Mouse (Mus musculus) CH12.LX (cell line): ENCODE measurements around the gene C8a. TPM values are rescaled to one million over a fixed set of nuclear protein-coding genes. Genes with fewer than 3 reads are reported as not detected.

Source experiments
- DNase-seq: peaks from one replicate; pipeline ENCODE4 v3.0.0-alpha.2; 2013; ENCODE audit errors: extremely low read depth
- H3K27ac ChIP-seq: 2 replicates; pipeline ENCODE4 v1.5.1; 2012; ENCODE audit warnings: low read depth, mild to moderate bottlenecking, control low read depth, moderate library complexity; ENCODE audit not compliant: insufficient read depth
- H3K27me3 ChIP-seq: replicated peaks from 2 replicates; pipeline ENCODE3; 2012; ENCODE audit warnings: inconsistent platforms
- H3K36me3 ChIP-seq, 2 experiments: replicated peaks in 1 of 2; 2 replicates each; pipeline versions ENCODE3 to v1.6.1; 2012; ENCODE audit warnings: inconsistent platforms in 1 of 2, low read length in 1 of 2, mild to moderate bottlenecking in 1 of 2, mixed read lengths in 1 of 2, moderate library complexity in 1 of 2; ENCODE audit not compliant: control insufficient read depth in 1 of 2, insufficient read depth in 1 of 2
- H3K4me1 ChIP-seq, 2 experiments: 2 replicates each; pipeline ENCODE4 v1.6.1; 2012; ENCODE audit warnings: inconsistent platforms in 1 of 2, moderate library complexity in 1 of 2; ENCODE audit not compliant: insufficient read depth in 2 of 2, control insufficient read depth in 1 of 2
- H3K4me2 ChIP-seq: 2 replicates; pipeline ENCODE4 v1.6.1; 2012; ENCODE audit warnings: low read depth, mild to moderate bottlenecking, control low read depth; ENCODE audit not compliant: poor library complexity, insufficient read depth, severe bottlenecking
- H3K4me3 ChIP-seq, 3 experiments: fragments of 150-350 bp in 1 of 3; sonication (generic) in 1 of 3; replicated peaks in 1 of 3; 2 replicates each; pipeline versions ENCODE3 to v1.5.1; 2011 to 2012; ENCODE audit warnings: low read depth in 2 of 3, low read length in 2 of 3, mild to moderate bottlenecking in 2 of 3, moderate library complexity in 2 of 3, control low read depth in 1 of 3, improper control_type of control experiment in 1 of 3, inconsistent platforms in 1 of 3, mixed read lengths in 1 of 3; ENCODE audit not compliant: poor library complexity in 1 of 3
- H3K79me2 ChIP-seq: replicated peaks from 2 replicates; pipeline ENCODE4 v1.6.1; 2012; ENCODE audit warnings: mild to moderate bottlenecking, moderate library complexity; ENCODE audit not compliant: control insufficient read depth, poor library complexity, insufficient read depth, severe bottlenecking; ENCODE audit errors: extremely low read depth
- H3K9ac ChIP-seq: 2 replicates; pipeline ENCODE4 v1.6.1; 2012; ENCODE audit warnings: low read depth, mild to moderate bottlenecking, control low read depth, moderate library complexity; ENCODE audit not compliant: insufficient read depth
- H3K9me3 ChIP-seq: replicated peaks from 2 replicates; pipeline ENCODE3; 2012; ENCODE audit warnings: low read length, inconsistent platforms, mixed read lengths
- EP300 ChIP-seq: IDR thresholded peaks from 2 replicates; pipeline ENCODE4 v1.6.1; 2011; ENCODE audit warnings: low read length, improper control_type of control experiment
- ETS1 ChIP-seq: conservative IDR thresholded peaks from 2 replicates; pipeline ENCODE4 v1.6.1; 2012; ENCODE audit warnings: low read depth, mild to moderate bottlenecking, inconsistent platforms, low read length, improper control_type of control experiment, moderate library complexity
- MAFK ChIP-seq: IDR thresholded peaks from 2 replicates; pipeline ENCODE4 v1.6.1; 2011; ENCODE audit warnings: low read length, improper control_type of control experiment; ENCODE audit not compliant: insufficient replicate concordance
- MAZ ChIP-seq: IDR thresholded peaks from 2 replicates; pipeline ENCODE4 v1.6.1; 2012; ENCODE audit warnings: low read depth, mild to moderate bottlenecking, inconsistent platforms, low read length, improper control_type of control experiment, moderate library complexity
- MEF2A ChIP-seq: IDR thresholded peaks from 2 replicates; pipeline ENCODE4 v1.6.1; 2014; ENCODE audit warnings: low read depth, mild to moderate bottlenecking, inconsistent platforms, low read length, improper control_type of control experiment, borderline replicate concordance
- MYC ChIP-seq: IDR thresholded peaks from 2 replicates; pipeline ENCODE4 v1.6.1; 2011; ENCODE audit warnings: low read depth, mild to moderate bottlenecking, improper control_type of control experiment, low read length
- SMC3 ChIP-seq: IDR thresholded peaks from 2 replicates; pipeline ENCODE4 v1.6.1; 2011; ENCODE audit warnings: low read depth, low read length, improper control_type of control experiment
- UBTF ChIP-seq: IDR thresholded peaks from 2 replicates; pipeline ENCODE4 v1.6.1; 2012; ENCODE audit warnings: low read depth, mild to moderate bottlenecking, inconsistent platforms, low read length, improper control_type of control experiment, moderate library complexity
- ZKSCAN1 ChIP-seq: IDR thresholded peaks from 2 replicates; pipeline ENCODE4 v1.6.1; 2012; ENCODE audit warnings: low read depth, inconsistent platforms, low read length, improper control_type of control experiment, borderline replicate concordance
- ZNF384 ChIP-seq: IDR thresholded peaks from 2 replicates; pipeline ENCODE4 v1.6.1; 2012; ENCODE audit warnings: low read depth, low read length, improper control_type of control experiment, inconsistent platforms
- dilution Hi-C: fragments of 300-500 bp; cut with MboI; formaldehyde crosslinking; loops from 2 replicates; pipeline ENCODE4 v1.14.3; 2020; ENCODE audit warnings: low sequenced_read_pairs; ENCODE audit not compliant: extremely low pct_unique_long_range_greater_than_20kb, extremely low pct_ligation_motif_present
- in situ Hi-C: fragments of 300-500 bp; cut with MboI; formaldehyde crosslinking; loops from 3 replicates; pipeline ENCODE4 v1.14.3; 2019; ENCODE audit warnings: low sequenced_read_pairs, low pct_ligation_motif_present, low pct_unique_long_range_greater_than_20kb, mixed read lengths
- polyA plus RNA-seq: library from polyadenylated mRNA; unstranded; fragments of >175 nt; gene quantifications from 2 replicates; pipeline ENCODE4 v1.2.1, GENCODE M21; 2012; ENCODE audit warnings: low read depth; ENCODE audit not compliant: insufficient read length
- total RNA-seq, 2 experiments: library from RNA; depleted of rRNA; stranded (reverse); fragments of 300-350 nt in 1 of 2; fragments of >200 nt in 1 of 2; gene quantifications; 2 replicates each; pipeline ENCODE4 v1.2.3; 2012 to 2014

Gene C8a
- total and polyA plus RNA-seq, 3 experiments, result 0.21 to 0.76 (median 0.40) TPM

DNA sequence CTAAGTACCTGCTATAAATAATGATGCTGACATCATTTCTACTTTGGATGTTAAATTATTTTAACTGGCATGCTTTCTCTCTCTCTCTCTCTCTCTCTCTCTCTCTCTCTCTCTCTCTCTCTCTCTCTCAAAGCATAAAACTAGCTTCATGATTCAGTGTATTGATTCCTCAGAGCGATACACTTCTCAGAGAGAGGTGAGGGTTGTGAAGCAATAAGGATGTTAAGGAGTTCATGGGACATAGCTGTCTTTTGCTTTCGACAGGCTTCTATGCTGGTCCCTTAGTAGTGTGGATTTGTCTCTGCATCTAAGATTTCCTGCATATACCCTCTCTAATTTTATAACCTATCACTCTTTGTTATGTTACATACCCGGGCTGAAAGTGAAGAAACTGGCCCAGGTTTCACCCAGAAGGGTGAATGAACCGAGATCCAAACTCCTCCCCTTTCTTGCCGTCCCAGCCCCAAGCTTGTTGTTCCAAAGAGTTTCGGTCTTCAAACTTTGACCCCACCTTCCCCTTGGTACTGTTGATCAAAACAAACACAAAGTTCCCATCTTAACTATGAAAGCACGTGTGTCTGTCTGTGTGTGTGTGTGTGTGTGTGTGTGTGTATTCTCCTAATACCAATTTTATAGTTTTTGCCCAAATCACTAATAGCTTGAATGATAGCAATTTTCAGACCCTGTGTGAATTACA lies 51.7 kb downstream of the C8a start:
- H3K79me2 ChIP-seq, result no peaks in the 10 kb centered on the region
- H3K4me1 ChIP-seq, result peaks cover 0 to 20% of the 10 kb centered on the region in 2 experiments; a peak in 2 of 4 replicates
- no peak overlapping the region for H3K9ac ChIP-seq
- H3K4me2 ChIP-seq, result no peak overlapping the region
- no peak overlapping the region for H3K27ac ChIP-seq
- no peak for DNase-seq
- H3K9me3 ChIP-seq, result peaks cover 29% of the 10 kb centered on the region
- in situ Hi-C loops, result no loop called here
- H3K4me3 ChIP-seq, result no peak overlapping the region
- no peaks in the 10 kb centered on the region for H3K36me3 ChIP-seq
- H3K27me3 ChIP-seq, result no peaks in the 10 kb centered on the region
- dilution Hi-C loops, result no loop called here
- TF ChIP-seq EP300 (no peak), ZKSCAN1 (no peak), ZNF384 (no peak), MAFK (no peak), UBTF (no peak)

DNA sequence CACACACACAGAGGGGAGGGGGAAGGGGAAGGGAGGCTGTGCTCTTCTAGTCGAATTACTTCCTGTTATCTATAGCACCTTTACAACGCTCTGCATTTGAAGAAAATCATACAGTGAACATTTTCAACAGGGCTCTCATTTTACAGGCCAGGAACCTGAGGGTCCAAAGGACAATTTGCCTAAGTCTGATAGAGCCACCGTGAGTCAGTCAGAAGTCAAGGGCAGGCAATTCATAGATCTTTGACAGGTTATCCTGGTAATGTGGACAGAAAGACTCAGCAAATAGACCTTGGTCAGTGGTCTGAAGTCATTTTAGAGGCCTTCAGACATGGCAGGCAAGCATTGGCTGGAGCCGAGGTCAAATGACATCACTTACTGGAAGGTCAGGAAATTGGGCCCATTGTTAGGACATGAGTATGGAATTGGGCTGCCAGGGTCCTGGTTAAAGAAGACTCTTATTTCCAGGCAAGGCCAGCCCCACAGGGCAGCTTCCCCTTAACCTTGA lies 52.5 kb downstream of the C8a start:
- dilution Hi-C loops, result no loop called here
- no peaks in the 10 kb centered on the region for H3K27me3 ChIP-seq
- no peaks in the 10 kb centered on the region for H3K79me2 ChIP-seq
- H3K9me3 ChIP-seq, result peaks cover 32% of the 10 kb centered on the region
- H3K36me3 ChIP-seq, result no peaks in the 10 kb centered on the region
- peaks cover 0 to 20% of the 10 kb centered on the region in 2 experiments; a peak in 2 of 4 replicates for H3K4me1 ChIP-seq
- DNase-seq, result no peak
- H3K4me2 ChIP-seq, result no peak overlapping the region
- H3K27ac ChIP-seq, result no peak overlapping the region
- in situ Hi-C loops, result no loop called here
- H3K4me3 ChIP-seq, result no peak overlapping the region
- TF ChIP-seq MAZ, result no peak
- TF ChIP-seq MYC, result no peak
- no peak for TF ChIP-seq SMC3
- no peak for TF ChIP-seq MAFK
- TF ChIP-seq MEF2A, result no peak
- no peak for TF ChIP-seq ZKSCAN1
- TF ChIP-seq ETS1, result no peak
- no peak overlapping the region for H3K9ac ChIP-seq

DNA sequence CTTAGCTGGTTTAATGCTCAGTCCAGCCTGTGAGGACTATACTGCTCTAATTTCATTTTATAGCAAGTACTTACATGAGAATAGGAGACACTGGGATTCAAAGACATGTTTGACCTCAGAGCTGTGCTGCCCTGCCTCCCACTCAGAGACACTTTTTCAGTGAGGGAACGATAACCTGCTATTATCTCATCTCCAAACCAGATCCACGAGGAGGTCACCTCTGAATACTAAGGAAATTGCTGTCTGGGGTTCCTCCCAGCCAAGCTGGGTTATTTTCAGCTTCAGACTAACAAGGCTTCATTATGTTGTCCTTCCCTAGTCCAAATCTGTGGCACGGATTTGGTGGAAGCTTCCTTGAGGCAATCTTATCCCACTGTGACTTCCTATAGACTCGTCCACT lies 56.3 kb downstream of the C8a start:
- no peaks in the 10 kb centered on the region for H3K27me3 ChIP-seq
- no peak for TF ChIP-seq MYC
- H3K9me3 ChIP-seq, result peaks cover 52% of the 10 kb centered on the region
- H3K27ac ChIP-seq, result no peak overlapping the region
- in situ Hi-C loops, result no loop called here
- no peak for DNase-seq
- no peak overlapping the region for H3K9ac ChIP-seq
- H3K79me2 ChIP-seq, result no peaks in the 10 kb centered on the region
- no peaks in the 10 kb centered on the region for H3K36me3 ChIP-seq
- H3K4me3 ChIP-seq, result no peak overlapping the region
- no peak overlapping the region for H3K4me2 ChIP-seq
- dilution Hi-C loops, result no loop called here
- peaks cover 0 to 20% of the 10 kb centered on the region in 2 experiments; a peak in 2 of 4 replicates for H3K4me1 ChIP-seq
